Mouse (Mus musculus) thymus, postnatal 0 days (tissue): Measurements from ENCODE around the gene Cys1. TPM values are rescaled to one million over a fixed set of nuclear protein-coding genes. Genes with fewer than 3 reads are reported as not detected.
"Not testable (repeated sequence)": the region's sequence is repeated elsewhere in the genome, so short reads cannot be mapped to it uniquely, and the experiment has no call there.

Experiments
- DNase-seq: peaks from one replicate; pipeline ENCODE4 v3.0.0-alpha.2; 2015; ENCODE audit warnings: low spot score
- polyA plus RNA-seq: library from polyadenylated mRNA; unstranded; fragments of >200 nt; fragmentation: Nextera tagmentation; extraction: Ambion mirVana; gene quantifications from 2 replicates; pipeline ENCODE4 v1.2.1, GENCODE M21; 2015

Gene Cys1
- polyA plus RNA-seq, 1 experiment from 2014 or later = 0.95 TPM

- no peak for DNase-seq
Observed at GRCm38 (mm10) chr12:24650415-24651062, 31.1 kb downstream of the Cys1 start.

DNA sequence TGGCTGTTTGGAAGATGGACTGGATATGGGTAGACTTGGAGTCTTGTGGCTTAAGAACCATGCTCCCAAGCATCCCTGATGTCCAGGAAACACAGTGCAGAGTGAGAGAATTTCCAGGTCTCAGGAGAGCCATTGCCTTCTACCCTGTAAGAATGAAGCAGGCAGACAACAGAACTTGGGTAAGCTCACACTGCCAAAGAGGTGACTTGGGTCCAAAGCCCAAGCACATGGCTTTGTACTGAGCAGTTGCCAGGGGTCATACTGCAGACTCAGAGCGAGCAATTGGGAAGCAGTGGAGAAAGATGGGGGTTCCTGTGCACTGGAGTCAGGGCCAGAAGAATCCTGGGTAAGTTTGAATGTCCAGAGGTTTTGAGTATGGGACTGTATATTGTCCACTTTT, 33.5 kb downstream of the Cys1 start:
- no peak for DNase-seq

DNA sequence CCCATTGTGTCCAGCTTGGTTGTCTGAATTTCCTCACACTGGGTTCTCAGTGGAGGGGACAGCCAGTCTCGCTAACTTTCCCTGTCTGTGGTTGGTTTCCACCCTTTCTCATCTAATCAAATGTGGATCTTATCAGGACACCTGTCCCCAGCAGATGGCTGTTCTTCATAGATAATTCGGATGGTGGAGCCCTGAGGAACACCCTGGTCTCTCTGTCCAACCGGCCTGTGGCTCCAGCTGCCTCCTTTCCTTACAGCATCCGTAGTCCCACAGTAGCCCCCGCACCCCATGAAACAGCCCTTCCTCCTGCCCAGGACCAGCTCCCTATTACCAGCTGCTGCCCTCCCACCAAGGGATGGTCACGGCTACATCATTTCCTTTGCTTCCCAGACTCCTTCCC, 35.7 kb downstream of the Cys1 start:
- DNase-seq = no peak

- no peak for DNase-seq
Observed at GRCm38 (mm10) chr12:24644125-24644571, 37.5 kb downstream of the Cys1 start.

- no peak for DNase-seq
Observed at GRCm38 (mm10) chr12:24642370-24642802, 39.2 kb downstream of the Cys1 start.

GRCm38 (mm10) chr12:24638787-24639186, 42.8 kb downstream of the Cys1 start:
- DNase-seq = not testable (repeated sequence)

DNA sequence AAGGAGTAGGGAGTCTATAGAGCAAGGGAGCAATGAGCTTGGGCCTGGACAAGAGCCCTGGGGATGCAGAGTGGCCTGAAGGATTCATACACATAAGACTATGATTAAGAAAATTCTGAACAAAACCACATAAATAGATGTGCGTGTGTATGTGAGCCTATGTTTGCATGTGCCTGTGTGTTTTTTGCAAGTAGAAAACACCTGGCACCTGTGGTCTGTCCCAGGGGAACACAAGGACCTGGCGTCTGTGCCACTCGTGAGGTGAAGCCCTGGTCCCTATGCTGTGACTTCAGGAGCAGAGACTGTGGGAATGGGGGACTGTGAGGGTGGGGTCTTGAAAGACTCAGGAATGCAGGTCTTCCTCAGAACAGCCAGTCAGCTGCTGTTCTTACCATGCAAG, 47.0 kb downstream of the Cys1 start:
- no peak for DNase-seq

DNA sequence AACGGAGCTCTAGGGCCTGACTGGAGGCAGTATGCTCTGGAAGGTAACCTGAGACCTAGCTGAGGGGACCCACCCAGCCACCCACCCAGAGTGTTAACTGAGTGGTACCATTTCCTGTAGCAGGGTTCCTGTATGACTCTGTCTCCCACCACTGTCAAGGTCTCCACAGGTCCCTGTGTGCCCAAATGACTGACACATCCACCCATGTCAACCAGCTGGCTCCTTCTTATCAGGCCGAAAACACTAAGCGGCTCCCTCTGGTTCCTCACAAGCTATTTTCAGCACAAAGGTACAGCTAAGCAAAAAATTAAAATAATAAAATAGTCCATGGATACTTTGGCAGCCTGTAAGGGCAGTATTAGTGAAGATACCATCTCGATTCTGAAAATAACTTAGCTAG, 47.4 kb downstream of the Cys1 start:
- DNase-seq = no peak

DNA sequence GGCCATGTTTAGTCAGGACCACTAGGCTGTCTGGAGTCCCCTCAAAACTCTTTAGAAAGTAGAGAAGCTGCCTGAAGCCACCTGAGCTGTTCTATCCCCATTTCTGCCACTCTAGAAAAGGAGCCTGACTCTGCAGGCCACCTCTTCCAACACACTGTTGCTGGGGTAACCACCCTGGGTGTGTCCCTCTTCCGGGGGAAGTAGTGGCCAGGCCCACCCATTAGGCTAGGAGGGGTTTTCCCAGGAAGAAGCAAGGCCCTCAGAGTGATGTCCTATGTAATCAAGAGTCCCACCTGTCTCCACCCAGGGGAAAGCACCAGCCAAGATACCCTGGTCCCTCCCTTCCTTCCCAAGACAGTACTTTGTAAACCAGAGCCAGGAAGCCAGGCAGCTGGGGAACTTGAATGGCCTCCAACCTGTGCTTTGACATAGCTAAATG, 47.8 kb downstream of the Cys1 start:
- DNase-seq = no peak

- no peak for DNase-seq
Observed at GRCm38 (mm10) chr12:24632404-24632803, 49.2 kb downstream of the Cys1 start.

- peak; percentile 38 for DNase-seq
Observed at GRCm38 (mm10) chr12:24630220-24630619, 51.4 kb downstream of the Cys1 start.

- no peak for DNase-seq
Observed at GRCm38 (mm10) chr12:24627215-24627614, 54.4 kb downstream of the Cys1 start.

DNA sequence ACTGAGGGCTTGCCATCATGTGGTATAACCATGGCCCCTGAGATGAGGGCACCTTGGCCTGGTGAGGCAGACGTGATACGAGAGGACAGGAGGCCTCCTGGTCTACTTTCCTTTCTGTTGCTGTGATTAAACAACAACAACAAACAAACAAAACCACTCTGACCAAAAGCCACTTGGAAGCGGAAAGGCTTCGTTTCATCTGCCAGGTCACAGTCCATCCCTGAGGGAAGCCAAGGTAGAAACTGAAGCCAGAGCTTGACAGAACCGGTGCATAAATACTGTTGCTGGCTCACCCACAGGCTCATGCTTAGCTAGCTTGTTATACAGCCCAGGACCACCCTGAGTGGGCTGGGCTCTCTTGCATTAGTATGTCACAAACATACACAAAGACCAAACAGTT, 55.2 kb downstream of the Cys1 start:
- DNase-seq = no peak

GRCm38 (mm10) chr12:24623486-24624251, 57.9 kb downstream of the Cys1 start:
- DNase-seq = no peak

- DNase-seq = no peak
Observed at GRCm38 (mm10) chr12:24619436-24619835, 62.2 kb downstream of the Cys1 start.

Other genes with a start within 250 kb of the Cys1 start
- gene Taf1b, start 183.5 kb downstream of the Cys1 start, polyA plus RNA-seq = 43.6 and 45.8 TPM in 2 replicates
- gene Grhl1, start 109.5 kb downstream of the Cys1 start, polyA plus RNA-seq = 1.5 TPM in 2 replicates
- 2.8 and 5.2 TPM in 2 replicates for gene Klf11, start 30.5 kb downstream of the Cys1 start, polyA plus RNA-seq
- 465 and 485 TPM in 2 replicates for gene Rrm2, start 26.4 kb upstream of the Cys1 start, polyA plus RNA-seq
- gene Mboat2, start 149.1 kb upstream of the Cys1 start, polyA plus RNA-seq = 3.7 and 4.8 TPM in 2 replicates